Mouse (Mus musculus) myocyte (in vitro differentiated cells): ENCODE measurements around the gene Elp5. TPM values are rescaled to one million over a fixed set of nuclear protein-coding genes. Genes with fewer than 3 reads are reported as not detected.
"Not testable (repeated sequence)": the region's sequence is repeated elsewhere in the genome, so short reads cannot be mapped to it uniquely, and the experiment has no call there.

Experiments used
- H3K27me3 ChIP-seq: one replicate; pipeline ENCODE4 v1.6.1; 2011; ENCODE audit not compliant: control insufficient read depth, insufficient read depth, insufficient read length
- H3K36me3 ChIP-seq: one replicate; pipeline ENCODE4 v1.6.1; 2011; ENCODE audit not compliant: control insufficient read depth, insufficient read depth
- H3K4me2 ChIP-seq: one replicate; pipeline ENCODE4 v1.6.1; 2011; ENCODE audit warnings: low read depth, control low read depth
- H3K4me3 ChIP-seq: one replicate; pipeline ENCODE4 v1.5.1; 2011; ENCODE audit warnings: mild to moderate bottlenecking, control low read depth, moderate library complexity
- H3K79me2 ChIP-seq: one replicate; pipeline ENCODE4 v1.6.1; 2011; ENCODE audit not compliant: control insufficient read depth, insufficient read depth
- H3ac ChIP-seq: one replicate; pipeline ENCODE4 v1.6.1; 2011; ENCODE audit not compliant: control insufficient read depth, insufficient read length
- CEBPB ChIP-seq: IDR thresholded peaks from 2 replicates; pipeline ENCODE4 v1.6.1; 2011; ENCODE audit warnings: mild to moderate bottlenecking, moderate library complexity; ENCODE audit not compliant: poor library complexity, insufficient read depth, severe bottlenecking
- E2F4 ChIP-seq: IDR thresholded peaks from one replicate; pipeline ENCODE4 v1.6.1; 2011; ENCODE audit warnings: mild to moderate bottlenecking, control low read depth, moderate library complexity; ENCODE audit not compliant: insufficient read depth
- MAX ChIP-seq: IDR thresholded peaks from one replicate; pipeline ENCODE4 v1.6.1; 2011; ENCODE audit warnings: low read depth, mild to moderate bottlenecking, control low read depth
- MYOD1 ChIP-seq, 3 experiments: IDR thresholded peaks; one replicate each; pipeline ENCODE4 v1.6.1; 2011; ENCODE audit warnings: control low read depth in 2 of 3, low read depth in 2 of 3, mild to moderate bottlenecking in 2 of 3, moderate library complexity in 1 of 3; ENCODE audit not compliant: insufficient read length in 2 of 3, control insufficient read depth in 1 of 3
- MYOG ChIP-seq, 3 experiments: IDR thresholded peaks; one replicate each; pipeline ENCODE4 v1.6.1; 2011; ENCODE audit warnings: control low read depth in 2 of 3, low read depth in 2 of 3, mild to moderate bottlenecking in 2 of 3; ENCODE audit not compliant: insufficient read length in 2 of 3, control insufficient read depth in 1 of 3, insufficient read depth in 1 of 3
- POLR2A ChIP-seq: IDR thresholded peaks from one replicate; pipeline ENCODE4 v1.6.1; 2011; ENCODE audit warnings: low read depth, mild to moderate bottlenecking, control low read depth, moderate library complexity; ENCODE audit not compliant: insufficient read length
- POLR2AphosphoS2 ChIP-seq: IDR thresholded peaks from one replicate; pipeline ENCODE4 v1.6.1; 2011; ENCODE audit warnings: low read depth, control low read depth; ENCODE audit not compliant: insufficient read length
- REST ChIP-seq: IDR thresholded peaks from one replicate; pipeline ENCODE4 v1.6.1; 2011; ENCODE audit warnings: mild to moderate bottlenecking, control low read depth, moderate library complexity; ENCODE audit not compliant: insufficient read depth, insufficient read length
- SRF ChIP-seq: IDR thresholded peaks from one replicate; pipeline ENCODE4 v1.6.1; 2011; ENCODE audit warnings: low read depth; ENCODE audit not compliant: control insufficient read depth, insufficient read length
- TCF12 ChIP-seq: IDR thresholded peaks from one replicate; pipeline ENCODE4 v1.6.1; 2011; ENCODE audit warnings: mild to moderate bottlenecking, control low read depth; ENCODE audit not compliant: poor library complexity, insufficient read depth, severe bottlenecking
- TCF3 ChIP-seq: IDR thresholded peaks from one replicate; pipeline ENCODE4 v1.6.1; 2011; ENCODE audit warnings: low read depth, control low read depth; ENCODE audit not compliant: insufficient read length
- USF1 ChIP-seq: IDR thresholded peaks from one replicate; pipeline ENCODE4 v1.6.1; 2011; ENCODE audit warnings: low read depth, mild to moderate bottlenecking, control low read depth, moderate library complexity
- polyA plus RNA-seq: library from polyadenylated mRNA; unstranded; fragments of >200 nt; fragmentation: generic; extraction: Trizol; gene quantifications from one replicate; pipeline ENCODE4 v1.2.1, GENCODE M21; 2012; ENCODE audit warnings: missing spikeins

Gene Elp5
- polyA plus RNA-seq, 1 experiment, result 91.5 TPM

- H3K4me3 ChIP-seq, result no peak overlapping the region
- peaks cover 19% of the 10 kb centered on the region for H3K36me3 ChIP-seq
- peaks cover 36% of the 10 kb centered on the region for H3K27me3 ChIP-seq
- no peak for TF ChIP-seq POLR2AphosphoS2
- no peak for TF ChIP-seq CEBPB
- no peak for TF ChIP-seq TCF12
- TF ChIP-seq MYOD1 (IDR thresholded peaks at IDR 0.05; ENCODE audit: control insufficient read depth in 1 of 3, insufficient read length in 2 of 3, low read depth in 2 of 3), result no peak
- TF ChIP-seq E2F4, result no peak
- TF ChIP-seq REST, result no peak
- no peak for TF ChIP-seq TCF3
- no peak for TF ChIP-seq MAX
- no peak for TF ChIP-seq USF1
- no peak for TF ChIP-seq SRF
- TF ChIP-seq MYOG (IDR thresholded peaks at IDR 0.05; ENCODE audit: control insufficient read depth in 1 of 3, insufficient read depth in 1 of 3, insufficient read length in 2 of 3, low read depth in 2 of 3), result no peak
- TF ChIP-seq POLR2A, result no peak
- H3ac ChIP-seq, result no peak overlapping the region
- H3K79me2 ChIP-seq, result no peaks in the 10 kb centered on the region
- no peak overlapping the region for H3K4me2 ChIP-seq
These were observed 16.9 kb downstream of the Elp5 start for GRCm38 (mm10) chr11:69965271-69966005.

- Histone ChIP-seq H3K79me2 (no peaks in the 10 kb centered on the region), H3K36me3 (peaks cover 12% of the 10 kb centered on the region), H3K4me3 (no peak within 1 kb of the TSS), H3K4me2 (no peak within 1 kb of the TSS), H3K27me3 (peaks cover 36% of the 10 kb centered on the region), H3ac (no peak within 1 kb of the TSS)
- TF ChIP-seq MYOD1 (IDR thresholded peaks at IDR 0.05; ENCODE audit: control insufficient read depth in 1 of 3, insufficient read length in 2 of 3, low read depth in 2 of 3), result no peak
- TF ChIP-seq TCF12, result no peak
- no peak for TF ChIP-seq TCF3
- TF ChIP-seq CEBPB, result no peak
- TF ChIP-seq MYOG (IDR thresholded peaks at IDR 0.05; ENCODE audit: control insufficient read depth in 1 of 3, insufficient read depth in 1 of 3, insufficient read length in 2 of 3, low read depth in 2 of 3), result no peak
- no peak for TF ChIP-seq MAX
- TF ChIP-seq E2F4, result no peak
- no peak for TF ChIP-seq REST
- no peak for TF ChIP-seq POLR2A
- TF ChIP-seq POLR2AphosphoS2, result no peak
- no peak for TF ChIP-seq SRF
- no peak for TF ChIP-seq USF1
These were observed 17.6 kb downstream of the Elp5 start, which contains the start of gene Cldn7 for GRCm38 (mm10) chr11:69964650-69965270. Gene Cldn7, plus strand, starts transcription at chr11:69964779.

DNA sequence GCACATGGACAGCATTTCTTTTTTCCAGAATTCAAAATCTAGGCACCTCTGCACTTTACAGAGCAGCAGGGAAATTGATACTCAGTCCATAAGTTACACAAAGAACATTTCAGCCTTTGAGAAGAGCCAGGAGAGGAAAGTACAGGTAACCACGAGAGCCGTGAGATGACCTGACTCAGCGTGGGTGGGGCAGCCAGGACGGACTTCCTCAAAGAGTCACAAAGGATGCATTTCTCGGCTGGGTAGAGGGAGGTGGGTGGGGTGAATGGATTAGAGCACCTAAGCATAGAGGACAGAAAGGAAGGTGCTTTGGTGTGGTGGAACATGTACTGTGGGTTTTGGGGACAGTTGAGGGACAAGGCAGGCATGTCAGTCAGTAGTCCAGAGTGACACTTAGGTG, 20.5 kb downstream of the Elp5 start:
- Histone ChIP-seq H3K4me2 (no peak overlapping the region), H3ac (no peak overlapping the region), H3K36me3 (no peaks in the 10 kb centered on the region), H3K79me2 (no peaks in the 10 kb centered on the region), H3K27me3 (peaks cover 36% of the 10 kb centered on the region), H3K4me3 (no peak overlapping the region)
- no peak for TF ChIP-seq USF1
- TF ChIP-seq POLR2A, result no peak
- TF ChIP-seq POLR2AphosphoS2, result no peak
- TF ChIP-seq MYOD1 (IDR thresholded peaks at IDR 0.05; ENCODE audit: control insufficient read depth in 1 of 3, insufficient read length in 2 of 3, low read depth in 2 of 3), result no peak
- no peak for TF ChIP-seq REST
- no peak for TF ChIP-seq TCF3
- no peak for TF ChIP-seq SRF

DNA sequence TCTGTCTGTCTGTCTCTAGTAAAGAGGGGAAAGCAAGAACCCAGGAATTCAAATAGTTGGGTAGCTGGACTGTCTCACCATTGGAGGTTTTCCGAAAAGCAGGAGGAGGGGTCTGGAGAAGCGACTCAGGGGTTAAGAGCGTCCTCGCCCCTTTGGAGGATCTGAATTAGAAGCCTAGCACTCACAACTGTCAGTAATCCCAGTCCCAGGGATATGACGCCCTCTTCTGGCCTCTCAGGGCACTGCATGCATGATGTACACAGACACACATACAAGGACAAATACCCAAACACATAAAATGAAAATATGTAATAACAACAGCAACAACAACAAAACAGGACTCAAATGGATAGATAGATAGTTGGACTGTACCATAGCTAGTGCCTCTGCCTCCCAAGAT, 21.7 kb downstream of the Elp5 start:
- Histone ChIP-seq H3K79me2 (no peaks in the 10 kb centered on the region), H3K4me3 (no peak overlapping the region), H3K27me3 (peaks cover 28% of the 10 kb centered on the region), H3K4me2 (no peak overlapping the region), H3ac (no peak overlapping the region), H3K36me3 (no peaks in the 10 kb centered on the region)
- TF ChIP-seq MYOG (IDR thresholded peaks at IDR 0.05; ENCODE audit: control insufficient read depth in 1 of 3, insufficient read depth in 1 of 3, insufficient read length in 2 of 3, low read depth in 2 of 3) (no peak), CEBPB (no peak), USF1 (no peak), POLR2A (no peak), SRF (no peak), REST (no peak), TCF3 (no peak), MYOD1 (IDR thresholded peaks at IDR 0.05; ENCODE audit: control insufficient read depth in 1 of 3, insufficient read length in 2 of 3, low read depth in 2 of 3) (no peak), TCF12 (no peak), POLR2AphosphoS2 (no peak), E2F4 (no peak), MAX (no peak)

GRCm38 (mm10) chr11:69956218-69956617, 26.1 kb downstream of the Elp5 start:
- H3K27me3 ChIP-seq, result peaks cover 11% of the 10 kb centered on the region
- no peaks in the 10 kb centered on the region for H3K36me3 ChIP-seq
- no peaks in the 10 kb centered on the region for H3K79me2 ChIP-seq
- H3K4me3 ChIP-seq, result no peak overlapping the region
- TF ChIP-seq POLR2A (no peak), TCF12 (no peak), USF1 (no peak), TCF3 (no peak), CEBPB (no peak), SRF (no peak), POLR2AphosphoS2 (no peak), MYOD1 (IDR thresholded peaks at IDR 0.05; ENCODE audit: control insufficient read depth in 1 of 3, insufficient read length in 2 of 3, low read depth in 2 of 3) (no peak), MYOG (IDR thresholded peaks at IDR 0.05; ENCODE audit: control insufficient read depth in 1 of 3, insufficient read depth in 1 of 3, insufficient read length in 2 of 3, low read depth in 2 of 3) (no peak), E2F4 (no peak), REST (no peak), MAX (no peak)
- H3K4me2 ChIP-seq, result no peak overlapping the region
- no peak overlapping the region for H3ac ChIP-seq

GRCm38 (mm10) chr11:69955618-69956017, 26.7 kb downstream of the Elp5 start:
- not testable (repeated sequence) for H3K36me3 ChIP-seq, H3K79me2 ChIP-seq, H3K4me2 ChIP-seq, H3ac ChIP-seq, H3K4me3 ChIP-seq
- H3K27me3 ChIP-seq, result peaks cover 11% of the 10 kb centered on the region
